Mouse (Mus musculus) hindbrain, embryonic 14.5 days (tissue): Measurements from ENCODE around the gene Abhd18. TPM values are rescaled to one million over a fixed set of nuclear protein-coding genes. Genes with fewer than 3 reads are reported as not detected.

Experiments
- ATAC-seq: fragments of 200-750 bp; cut with Nextera tagmentation; 2 replicates; pipeline ENCODE4 v1.8.0; 2017; ENCODE audit warnings: moderate number of reproducible peaks, mild to moderate bottlenecking, moderate TSS enrichment, moderate library complexity; ENCODE audit not compliant: low FRiP score
- DNase-seq: peaks from one replicate; pipeline ENCODE4 v3.0.0-alpha.2; 2015; ENCODE audit warnings: low spot score
- H3K27ac ChIP-seq: fragments of 300-500 bp; sonication (generic); 2 replicates; pipeline ENCODE4 v1.5.1; 2014; ENCODE audit warnings: mild to moderate bottlenecking, moderate library complexity
- H3K27me3 ChIP-seq: fragments of 300-500 bp; sonication (generic); 2 replicates; pipeline ENCODE4 v1.6.1; 2014; ENCODE audit warnings: mild to moderate bottlenecking, low read length, mixed read lengths; ENCODE audit not compliant: control insufficient read depth, insufficient read depth
- H3K36me3 ChIP-seq: fragments of 300-500 bp; sonication (generic); replicated peaks from 2 replicates; pipeline ENCODE4 v1.6.1; 2014; ENCODE audit not compliant: control insufficient read depth, insufficient read depth
- H3K4me1 ChIP-seq: fragments of 300-500 bp; sonication (generic); replicated peaks from 2 replicates; pipeline ENCODE4 v1.6.1; 2014; ENCODE audit warnings: antibody characterized with exemption, low read length, mixed read lengths; ENCODE audit not compliant: control insufficient read depth, insufficient read depth
- H3K4me2 ChIP-seq: fragments of 300-500 bp; sonication (generic); replicated peaks from 2 replicates; pipeline ENCODE4 v1.6.1; 2014; ENCODE audit warnings: mild to moderate bottlenecking, moderate library complexity
- H3K4me3 ChIP-seq: fragments of 300-500 bp; sonication (generic); replicated peaks from 2 replicates; pipeline ENCODE4 v1.5.1; 2014; ENCODE audit warnings: mild to moderate bottlenecking, low read length
- H3K9ac ChIP-seq: fragments of 300-500 bp; sonication (generic); 2 replicates; pipeline ENCODE4 v1.6.1; 2014
- H3K9me3 ChIP-seq: fragments of 300-500 bp; sonication (generic); 2 replicates; pipeline ENCODE4 v1.6.1; 2016; ENCODE audit warnings: low read length; ENCODE audit not compliant: control insufficient read depth
- WGBS: fragments of 180-500 bp; shearing (Covaris S2); extraction: QIAGEN DNeasy Blood & Tissue Kit; methylation state at CpG from one replicate; pipeline ENCODE4 v1.1.7; 2014; 5-methylcytosine and 5-hydroxymethylcytosine counted together
- polyA plus RNA-seq: library from polyadenylated mRNA; unstranded; fragments of >200 nt; fragmentation: Nextera tagmentation; extraction: Ambion mirVana; gene quantifications from 2 replicates; pipeline ENCODE4 v1.2.1, GENCODE M21; 2014

The Abhd18 gene
- polyA plus RNA-seq, 1 experiment from 2014 or later, result 11.3 TPM

- no peaks in the 10 kb centered on the region for H3K27me3 ChIP-seq
- ATAC-seq (no peak), DNase-seq (no peak)
- no peaks in the 10 kb centered on the region for H3K4me1 ChIP-seq
- no peak overlapping the region for H3K4me2 ChIP-seq
- H3K4me3 ChIP-seq, result no peak overlapping the region
- no peak overlapping the region for H3K27ac ChIP-seq
- no peak overlapping the region for H3K9ac ChIP-seq
- no peaks in the 10 kb centered on the region for H3K36me3 ChIP-seq
- H3K9me3 ChIP-seq, result no peaks in the 10 kb centered on the region
Measured at GRCm38 (mm10) chr3:40980758-40981157, 134.0 kb downstream of the Abhd18 start.

DNA sequence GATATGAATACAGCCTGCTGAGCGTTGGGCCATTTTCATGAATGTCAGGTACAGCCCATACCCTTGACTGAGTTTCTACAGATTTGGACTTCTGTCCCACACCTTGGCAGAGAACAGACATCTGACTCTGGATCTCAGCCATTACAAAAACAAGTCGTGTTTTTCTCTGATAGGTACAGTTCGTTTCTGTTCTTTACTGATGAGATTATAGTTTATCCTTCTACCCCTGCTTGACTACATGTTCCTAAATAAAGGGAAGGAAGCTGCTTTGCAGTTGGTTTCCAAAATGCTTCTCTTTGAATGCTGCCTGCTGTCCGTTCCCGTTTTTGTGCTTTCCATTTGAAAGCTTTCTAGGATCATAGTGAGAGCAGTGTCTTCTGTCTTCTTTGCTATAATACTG, 140.8 kb downstream of the Abhd18 start:
- Histone ChIP-seq H3K4me2 (no peak overlapping the region), H3K27me3 (no peaks in the 10 kb centered on the region), H3K9ac (no peak overlapping the region), H3K27ac (no peak overlapping the region), H3K4me3 (no peak overlapping the region), H3K4me1 (no peaks in the 10 kb centered on the region), H3K36me3 (no peaks in the 10 kb centered on the region), H3K9me3 (no peaks in the 10 kb centered on the region)
- DNase-seq (no peak), ATAC-seq (no peak)
- 86% methylated on average over 5 of the region's 5 CpGs for WGBS

Other genes starting within 250 kb of the Abhd18 start
- gene Slc25a31, start 138.1 kb upstream of the Abhd18 start, polyA plus RNA-seq, result 0.44 and 0.59 TPM in 2 replicates
- 56.0 and 65.4 TPM in 2 replicates for gene Hspa4l, start 102.5 kb upstream of the Abhd18 start, polyA plus RNA-seq
- 12.5 and 14.5 TPM in 2 replicates for gene Plk4, start 47.0 kb upstream of the Abhd18 start, polyA plus RNA-seq
- 12.7 and 13.3 TPM in 2 replicates for gene Mfsd8, start 84 bp upstream of the Abhd18 start, polyA plus RNA-seq
- gene 1700034I23Rik, start 55.6 kb downstream of the Abhd18 start, polyA plus RNA-seq, result 0.53 and 0.72 TPM in 2 replicates
- gene Larp1b, start 102.9 kb downstream of the Abhd18 start, polyA plus RNA-seq, result 4.7 and 5.0 TPM in 2 replicates
- gene Pgrmc2, start 236.1 kb downstream of the Abhd18 start, polyA plus RNA-seq, result 23.2 and 26.1 TPM in 2 replicates